Mouse (Mus musculus) forebrain, embryonic 13.5 days (tissue): ENCODE results near the gene Arfgap2. TPM values are rescaled to one million over a fixed set of nuclear protein-coding genes. Genes with fewer than 3 reads are reported as not detected.

Source experiments
- ATAC-seq: fragments of 200-750 bp; cut with Nextera tagmentation; 2 replicates; pipeline ENCODE4 v1.8.0; 2017
- H3K27ac ChIP-seq: fragments of 300-500 bp; sonication (generic); 2 replicates; pipeline ENCODE4 v1.5.1; 2015; ENCODE audit warnings: inconsistent platforms, mild to moderate bottlenecking, moderate library complexity
- H3K27me3 ChIP-seq: fragments of 300-500 bp; sonication (generic); 2 replicates; pipeline ENCODE4 v1.6.1; 2015; ENCODE audit warnings: mild to moderate bottlenecking, inconsistent platforms
- H3K36me3 ChIP-seq: fragments of 300-500 bp; sonication (generic); 2 replicates; pipeline ENCODE4 v1.6.1; 2015; ENCODE audit warnings: mild to moderate bottlenecking, inconsistent platforms; ENCODE audit not compliant: poor library complexity, severe bottlenecking
- H3K4me1 ChIP-seq: fragments of 300-500 bp; sonication (generic); 2 replicates; pipeline ENCODE4 v1.6.1; 2015; ENCODE audit warnings: inconsistent platforms
- H3K4me2 ChIP-seq: fragments of 300-500 bp; sonication (generic); 2 replicates; pipeline ENCODE4 v1.6.1; 2015; ENCODE audit warnings: inconsistent platforms, mild to moderate bottlenecking, moderate library complexity
- H3K4me3 ChIP-seq: fragments of 300-500 bp; sonication (generic); 2 replicates; pipeline ENCODE4 v1.5.1; 2015; ENCODE audit warnings: mild to moderate bottlenecking, inconsistent platforms
- H3K9ac ChIP-seq: fragments of 300-500 bp; sonication (generic); 2 replicates; pipeline ENCODE4 v1.6.1; 2015; ENCODE audit warnings: mild to moderate bottlenecking, inconsistent platforms
- H3K9me3 ChIP-seq: fragments of 300-500 bp; sonication (generic); replicated peaks from 2 replicates; pipeline ENCODE4 v1.6.1; 2016; ENCODE audit warnings: inconsistent platforms
- WGBS: fragments of 180-500 bp; shearing (Covaris S2); methylation state at CpG from one replicate; pipeline ENCODE4 v1.1.7; 2015; 5-methylcytosine and 5-hydroxymethylcytosine counted together
- polyA plus RNA-seq: library from polyadenylated mRNA; unstranded; fragments of >200 nt; fragmentation: Nextera tagmentation; extraction: Ambion mirVana; gene quantifications from 2 replicates; pipeline ENCODE4 v1.2.1, GENCODE M21; 2015

Arfgap2 gene
- polyA plus RNA-seq, 1 experiment from 2014 or later = 78.4 TPM

GRCm38 (mm10) chr2:91252001-91252400, 12.8 kb upstream of the Arfgap2 start:
- peaks cover 19% of the 10 kb centered on the region for H3K4me1 ChIP-seq
- no peaks in the 10 kb centered on the region for H3K36me3 ChIP-seq
- WGBS = 82% methylated on average over 4 of the region's 4 CpGs
- H3K27ac ChIP-seq = no peak overlapping the region
- H3K9me3 ChIP-seq = no peaks in the 10 kb centered on the region
- no peak overlapping the region for H3K4me3 ChIP-seq
- no peak overlapping the region for H3K4me2 ChIP-seq
- ATAC-seq = no peak
- no peak overlapping the region for H3K9ac ChIP-seq
- H3K27me3 ChIP-seq = peaks cover 30% of the 10 kb centered on the region

DNA sequence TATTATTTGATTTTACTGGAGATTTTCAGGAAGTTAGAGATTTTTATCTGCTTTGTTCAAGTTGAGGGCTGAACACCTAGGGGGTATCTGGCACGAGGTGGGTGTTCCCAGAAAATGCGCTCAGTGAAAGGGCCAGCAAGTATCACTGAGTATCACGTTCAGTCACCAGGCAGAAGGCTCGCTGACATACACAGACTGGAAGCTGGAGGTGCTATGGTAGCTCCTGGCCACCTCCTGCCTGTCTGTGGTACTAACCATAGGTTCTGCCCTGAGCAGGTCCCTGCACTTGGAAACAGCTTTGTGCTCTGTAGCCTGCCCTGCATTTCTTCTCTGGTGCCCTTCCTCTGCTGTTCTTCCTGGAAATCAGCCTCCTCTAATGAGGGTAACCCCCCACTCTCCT, 12.3 kb upstream of the Arfgap2 start:
- ATAC-seq = no peak
- Histone ChIP-seq H3K36me3 (no peaks in the 10 kb centered on the region), H3K27ac (no peak overlapping the region)

DNA sequence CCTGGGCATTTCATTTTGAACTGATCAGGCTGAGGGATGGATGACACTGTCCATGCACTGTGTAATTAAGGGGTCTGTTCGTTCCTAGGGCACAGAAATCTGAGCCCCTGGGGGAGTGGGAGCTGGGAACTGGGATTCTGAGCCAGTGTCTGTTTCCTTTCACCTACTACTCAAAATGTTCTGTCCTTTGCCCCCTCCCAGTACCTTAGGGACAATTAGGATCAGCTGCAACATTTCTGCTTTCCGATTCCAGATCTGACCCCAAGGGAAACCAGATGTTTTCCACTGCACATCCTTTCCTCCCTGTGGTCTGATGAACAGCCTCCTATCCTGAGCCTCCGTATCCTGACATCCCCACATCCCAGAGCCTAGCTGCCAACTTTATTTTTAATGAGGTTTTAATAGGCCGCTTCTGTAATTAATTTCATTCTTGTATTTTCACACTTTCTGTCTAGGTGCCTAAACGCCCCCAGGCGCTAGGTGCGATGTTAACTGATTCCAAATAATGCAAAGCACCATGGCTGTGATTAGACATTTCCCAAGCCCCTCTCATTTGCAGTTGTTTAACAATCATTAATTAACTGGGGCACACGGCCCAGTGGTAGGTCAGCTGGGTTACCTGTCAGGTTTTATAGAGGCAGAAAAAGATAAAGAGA, 9.9 kb upstream of the Arfgap2 start:
- Histone ChIP-seq H3K4me3 (no peak overlapping the region), H3K36me3 (no peaks in the 10 kb centered on the region), H3K27me3 (peaks cover 34% of the 10 kb centered on the region), H3K27ac (no peak overlapping the region), H3K4me2 (peak overlapping the region; percentile 89; the same call in 1 of the 2 replicates), H3K9me3 (no peaks in the 10 kb centered on the region), H3K4me1 (peaks cover 35% of the 10 kb centered on the region), H3K9ac (no peak overlapping the region)
- 26% methylated on average over 8 of the region's 8 CpGs for whole genome bisulfite sequencing
- ATAC-seq = no peak

More for the DNA sequence above, 12.3 kb upstream of the Arfgap2 start:
- Histone ChIP-seq H3K9ac (no peak overlapping the region), H3K4me2 (no peak overlapping the region), H3K27me3 (peaks cover 32% of the 10 kb centered on the region), H3K4me3 (no peak overlapping the region), H3K9me3 (no peaks in the 10 kb centered on the region), H3K4me1 (peaks cover 24% of the 10 kb centered on the region)
- 55% methylated on average over 4 of the region's 4 CpGs for WGBS

DNA sequence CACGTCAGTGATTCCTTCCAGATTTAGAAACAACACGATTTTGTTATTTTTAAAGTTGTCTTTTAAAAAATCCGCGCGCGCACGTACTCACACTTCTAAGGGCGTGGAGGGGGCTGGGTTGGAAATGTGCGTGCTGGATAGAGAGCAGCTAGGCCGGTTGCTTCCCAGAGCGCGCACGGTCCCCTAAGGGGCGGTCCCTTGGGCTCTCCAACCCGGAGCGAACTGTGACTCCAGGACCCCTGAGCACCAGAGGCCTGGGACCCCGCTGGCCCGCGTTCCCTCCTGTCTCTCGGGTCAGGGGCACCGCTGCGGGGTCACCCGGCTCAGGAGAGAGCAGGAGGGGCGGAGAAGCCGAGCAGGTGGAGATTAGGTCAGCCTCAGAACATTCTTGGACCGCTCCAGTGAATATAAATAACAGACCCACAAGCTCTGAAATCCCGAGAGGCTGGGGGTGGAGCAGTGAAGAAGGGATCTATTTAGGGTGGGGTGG, 9.1 kb upstream of the Arfgap2 start, which contains the start of gene Pacsin3:
Pacsin3 (plus strand) TSS at position 294 of the 490 bp plus-strand sequence.
- peak; percentile 39; the same call in 1 of the 2 replicates for ATAC-seq
- Histone ChIP-seq H3K9ac (peak within 1 kb of the TSS; percentile 70), H3K27ac (no peak within 1 kb of the TSS), H3K36me3 (no peaks in the 10 kb centered on the region; the same call in 1 of the 2 replicates), H3K9me3 (no peaks in the 10 kb centered on the region), H3K4me3 (peak within 1 kb of the TSS; percentile 60), H3K4me1 (peaks cover 35% of the 10 kb centered on the region), H3K27me3 (peaks cover 34% of the 10 kb centered on the region), H3K4me2 (peak within 1 kb of the TSS; percentile 89)
- WGBS = under 1% methylated on average over 27 of the region's 27 CpGs

DNA sequence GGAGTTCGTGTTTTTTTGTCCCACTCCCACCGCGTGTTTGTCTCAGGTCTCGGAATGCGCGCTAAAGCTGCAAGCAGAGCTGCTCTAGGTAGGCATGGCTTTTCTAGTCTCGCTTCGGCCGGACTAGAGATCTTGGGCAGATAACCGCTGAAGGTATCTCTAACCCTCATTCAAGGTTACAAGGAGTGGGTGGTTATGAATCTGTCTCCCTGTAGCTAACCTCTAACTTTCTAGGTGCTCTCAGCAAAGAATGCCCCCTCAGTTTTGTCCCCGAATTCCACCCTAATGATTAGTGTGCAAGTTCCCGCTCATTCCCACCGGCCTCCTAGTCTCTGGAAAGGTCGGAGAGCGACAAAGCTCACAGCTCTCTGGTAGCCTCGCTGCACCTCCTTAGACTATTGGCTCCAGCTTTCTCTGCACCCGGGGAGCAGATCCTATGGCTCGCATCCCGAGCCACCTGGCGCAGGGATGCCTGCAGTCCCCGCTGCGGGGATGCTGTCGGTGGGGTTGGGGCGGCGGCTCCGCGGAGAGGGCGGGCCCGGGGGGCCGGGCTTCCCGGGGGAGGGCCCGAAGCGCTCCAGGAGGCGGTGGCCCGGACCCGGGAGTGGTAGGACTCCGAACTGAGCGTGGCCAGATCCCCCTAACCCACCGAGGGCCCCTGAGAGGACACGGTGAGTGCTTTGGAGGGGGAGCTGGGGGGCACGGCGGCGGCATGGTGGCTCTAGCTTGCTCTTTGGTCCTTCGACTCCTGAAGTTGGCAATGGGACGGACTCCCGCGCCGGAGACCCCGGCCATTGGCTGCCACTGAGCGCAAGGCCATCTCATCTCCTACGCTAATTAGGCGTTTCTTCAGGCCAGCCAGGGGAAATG, 8.3 kb upstream of the Arfgap2 start:
- peak overlapping the region; percentile 89 for H3K4me2 ChIP-seq
- peaks cover 35% of the 10 kb centered on the region for H3K4me1 ChIP-seq
- H3K4me3 ChIP-seq = peak overlapping the region; percentile 60
- H3K27me3 ChIP-seq = peaks cover 34% of the 10 kb centered on the region
- peak overlapping the region; percentile 70 for H3K9ac ChIP-seq
- no peak overlapping the region for H3K27ac ChIP-seq
- no peaks in the 10 kb centered on the region for H3K9me3 ChIP-seq
- under 1% methylated on average over 52 of the region's 52 CpGs for WGBS
- peaks cover 6% of the 10 kb centered on the region; the same call in 1 of the 2 replicates for H3K36me3 ChIP-seq
- ATAC-seq = peak; percentile 68

DNA sequence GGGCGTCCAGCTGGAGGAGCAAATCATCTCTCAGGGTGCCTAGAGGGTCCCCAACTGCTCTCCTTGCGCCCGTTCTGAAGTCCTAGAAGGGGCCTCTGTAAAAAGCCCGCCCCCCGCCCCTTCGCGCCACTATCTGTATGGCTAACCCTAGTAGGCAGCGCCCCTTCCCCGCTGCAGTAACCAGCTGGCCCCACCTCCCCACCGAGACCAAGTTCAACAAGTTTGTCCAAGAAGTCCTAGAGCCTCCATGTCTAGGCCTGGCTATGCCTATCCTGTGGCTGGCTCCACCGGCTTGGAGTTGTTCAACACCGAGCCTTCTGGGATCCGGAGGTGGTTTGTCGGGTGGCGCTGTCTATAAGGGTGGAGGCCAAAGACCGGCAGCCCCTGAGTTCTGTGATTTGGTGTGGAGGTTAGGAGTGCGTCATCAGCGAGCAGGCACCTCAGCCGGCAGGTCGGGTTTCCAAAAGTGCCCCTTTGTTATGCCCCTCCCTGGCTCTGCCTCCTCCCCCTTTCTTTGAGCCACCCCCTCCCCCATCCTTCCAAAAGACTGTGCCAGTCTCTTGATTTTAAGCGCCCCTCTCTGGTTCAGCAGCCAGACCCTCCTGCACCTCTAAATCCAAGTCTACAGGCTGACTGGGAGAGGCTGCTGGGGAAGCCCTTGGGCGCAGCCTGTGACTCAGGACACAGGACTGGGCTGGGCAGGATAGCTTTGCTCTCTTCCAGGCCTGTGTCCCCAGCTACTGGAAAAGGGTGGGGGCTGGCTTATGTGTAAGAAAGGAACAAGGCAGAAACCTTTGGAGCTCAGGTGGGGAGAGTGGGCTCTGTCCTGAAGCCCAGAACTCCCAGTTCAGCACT, 7.4 kb upstream of the Arfgap2 start:
- H3K27ac ChIP-seq = peak overlapping the region; percentile 10; the same call in 1 of the 2 replicates
- ATAC-seq = peak; percentile 64
- 1% methylated on average over 22 of the region's 22 CpGs for WGBS

DNA sequence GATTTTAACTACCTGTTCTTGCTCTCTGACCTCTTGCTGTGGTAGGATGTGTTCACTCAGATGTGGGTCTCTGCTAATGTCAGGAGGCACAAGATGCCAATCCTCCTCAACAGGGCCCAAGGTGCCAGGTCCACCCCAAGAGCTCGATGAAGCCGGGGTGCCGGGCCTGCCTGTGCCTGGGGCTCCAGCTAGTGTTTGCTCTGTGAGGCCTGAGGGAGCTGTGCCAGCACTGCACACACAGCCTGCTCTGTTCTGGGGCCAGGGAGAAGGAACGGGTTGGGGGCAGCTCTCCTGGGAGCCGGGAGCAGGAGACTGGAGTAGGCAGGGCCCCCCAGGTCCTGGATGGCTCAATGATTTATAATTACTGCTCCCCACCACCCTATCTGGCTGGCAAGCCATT, 6.7 kb upstream of the Arfgap2 start:
- peaks cover 17% of the 10 kb centered on the region for H3K36me3 ChIP-seq
- peak overlapping the region; percentile 60 for H3K4me3 ChIP-seq
- H3K4me2 ChIP-seq = peak overlapping the region; percentile 89
- 50% methylated on average over 5 of the region's 5 CpGs for WGBS
- peaks cover 24% of the 10 kb centered on the region for H3K27me3 ChIP-seq
- H3K9me3 ChIP-seq = no peaks in the 10 kb centered on the region
- peak overlapping the region; percentile 70 for H3K9ac ChIP-seq
- no peak; the same call in 1 of the 2 replicates for ATAC-seq
- H3K4me1 ChIP-seq = peaks cover 35% of the 10 kb centered on the region
- H3K27ac ChIP-seq = no peak overlapping the region

More for the DNA sequence above, 7.4 kb upstream of the Arfgap2 start:
- Histone ChIP-seq H3K36me3 (peaks cover 10% of the 10 kb centered on the region; the same call in 1 of the 2 replicates), H3K4me3 (peak overlapping the region; percentile 60), H3K9ac (peak overlapping the region; percentile 70), H3K4me2 (peak overlapping the region; percentile 89), H3K9me3 (no peaks in the 10 kb centered on the region), H3K27me3 (peaks cover 31% of the 10 kb centered on the region), H3K4me1 (peaks cover 35% of the 10 kb centered on the region)

DNA sequence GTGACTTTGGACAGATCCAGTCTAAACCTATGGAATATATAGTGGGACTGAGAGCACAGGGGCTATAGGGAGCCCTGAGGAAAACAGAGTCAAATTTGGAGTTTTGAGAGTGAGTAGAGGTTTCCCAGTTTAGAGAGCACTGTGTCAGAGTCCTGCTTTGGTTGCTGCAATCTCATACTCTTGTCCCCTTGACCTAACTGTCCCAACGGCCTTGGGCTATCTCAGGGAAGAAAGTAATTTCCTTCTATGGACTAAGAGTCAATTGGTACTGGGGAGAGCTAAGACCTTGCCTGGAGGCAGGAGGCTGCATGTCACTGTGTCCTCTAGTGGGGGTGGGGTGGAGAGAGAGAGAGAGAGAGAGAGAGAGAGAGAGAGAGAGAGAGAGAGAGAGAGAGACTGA, 5.9 kb upstream of the Arfgap2 start:
- Histone ChIP-seq H3K4me3 (no peak overlapping the region), H3K36me3 (peaks cover 23% of the 10 kb centered on the region), H3K27me3 (peaks cover 19% of the 10 kb centered on the region), H3K4me2 (no peak overlapping the region), H3K9ac (no peak overlapping the region), H3K27ac (no peak overlapping the region), H3K9me3 (no peaks in the 10 kb centered on the region), H3K4me1 (peaks cover 35% of the 10 kb centered on the region)
- no peak for ATAC-seq
- WGBS = 75% methylated on average over 1 of the region's 1 CpGs

DNA sequence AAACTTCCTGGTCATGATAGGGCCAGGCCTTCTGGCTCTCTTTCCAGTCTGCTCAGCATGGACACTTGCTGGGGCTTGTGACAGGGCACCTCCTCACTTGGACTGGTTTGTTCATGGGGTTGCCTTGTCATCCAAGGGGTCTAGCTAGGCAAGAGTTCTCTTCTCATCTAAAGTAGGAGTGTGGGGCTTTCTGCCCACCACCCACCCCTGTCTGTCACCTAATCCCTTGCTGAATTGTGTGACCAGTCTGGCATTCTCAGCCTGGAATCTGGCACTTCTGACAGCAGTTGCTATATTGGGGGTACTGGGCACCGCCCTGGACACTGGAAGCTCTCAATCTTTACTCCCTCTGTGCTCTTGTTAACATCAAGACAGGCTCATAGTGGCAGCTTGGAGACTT, 5.3 kb upstream of the Arfgap2 start:
- H3K9me3 ChIP-seq = no peaks in the 10 kb centered on the region
- ATAC-seq = no peak
- no peak overlapping the region for H3K4me2 ChIP-seq
- H3K27ac ChIP-seq = no peak overlapping the region
- no peak overlapping the region for H3K4me3 ChIP-seq
- peaks cover 14% of the 10 kb centered on the region for H3K27me3 ChIP-seq
- peaks cover 40% of the 10 kb centered on the region for H3K4me1 ChIP-seq
- WGBS = 94% methylated on average over 1 of the region's 1 CpGs
- peaks cover 23% of the 10 kb centered on the region for H3K36me3 ChIP-seq
- no peak overlapping the region for H3K9ac ChIP-seq

DNA sequence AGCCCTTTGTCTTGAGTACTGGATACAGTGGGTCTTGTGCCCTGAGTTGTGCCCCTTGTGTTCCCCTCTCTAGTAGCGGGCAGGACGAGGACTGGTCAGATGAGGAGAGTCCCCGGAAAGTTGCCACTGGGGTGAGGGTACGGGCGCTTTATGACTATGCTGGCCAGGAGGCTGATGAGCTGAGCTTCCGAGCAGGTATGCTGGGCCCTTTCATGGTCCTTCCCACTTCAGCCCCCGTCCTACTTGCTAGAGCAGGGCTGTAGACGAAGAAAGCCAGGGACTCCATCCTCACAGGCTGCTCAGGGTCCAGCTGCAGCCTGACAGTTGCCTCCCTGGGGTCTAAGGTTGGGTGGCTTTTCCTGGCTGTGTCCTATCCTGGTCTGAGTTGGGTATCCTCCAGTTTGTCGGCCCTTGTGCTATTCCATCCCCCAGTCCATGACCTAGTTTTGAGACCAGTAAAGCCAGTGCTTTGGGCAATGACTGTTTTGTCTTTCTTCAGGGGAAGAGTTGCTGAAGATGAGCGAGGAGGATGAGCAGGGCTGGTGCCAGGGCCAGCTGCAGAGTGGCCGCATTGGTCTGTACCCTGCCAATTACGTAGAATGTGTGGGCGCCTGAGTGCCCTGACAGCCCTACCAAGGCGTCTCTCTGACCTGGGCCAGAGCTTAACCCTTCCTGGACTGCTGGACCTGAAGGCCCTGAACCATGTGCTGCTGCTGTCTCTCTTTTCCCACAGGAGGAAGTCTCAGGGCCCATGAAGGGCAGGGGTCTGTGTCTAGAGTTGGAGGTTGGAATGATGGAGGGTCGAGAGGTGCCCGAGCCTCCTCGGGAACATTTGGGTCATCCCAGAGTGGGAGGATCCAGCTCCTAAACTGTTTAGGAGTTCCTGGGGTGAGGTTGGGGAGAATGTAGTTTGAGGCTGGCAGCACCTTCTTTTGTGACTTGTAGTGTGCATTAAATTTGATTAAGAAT, 798 bp upstream of the Arfgap2 start:
- H3K27me3 ChIP-seq = no peaks in the 10 kb centered on the region
- ATAC-seq = no peak
- peak overlapping the region; percentile 88 for H3K4me3 ChIP-seq
- H3K4me2 ChIP-seq = peak overlapping the region; percentile 87
- no peaks in the 10 kb centered on the region for H3K9me3 ChIP-seq
- peaks cover 20% of the 10 kb centered on the region for H3K4me1 ChIP-seq
- H3K36me3 ChIP-seq = peaks cover 49% of the 10 kb centered on the region
- H3K9ac ChIP-seq = peak overlapping the region; percentile 91; the same call in 1 of the 2 replicates
- H3K27ac ChIP-seq = peak overlapping the region; percentile 77
- WGBS = 88% methylated on average over 17 of the region's 17 CpGs
